Mouse (Mus musculus) kidney, embryonic 14.5 days (tissue): ENCODE results near the gene Bak1. TPM values are rescaled to one million over a fixed set of nuclear protein-coding genes. Genes with fewer than 3 reads are reported as not detected.
A peak's percentile ranks its signal among the peaks of the same experiment; 100 is the strongest.

Experiments used
- ATAC-seq: fragments of 200-750 bp; cut with Nextera tagmentation; 2 replicates; pipeline ENCODE4 v1.8.0; 2017; ENCODE audit warnings: moderate number of reproducible peaks, mild to moderate bottlenecking, moderate TSS enrichment, moderate library complexity; ENCODE audit not compliant: low FRiP score, low TSS enrichment
- H3K27ac ChIP-seq: fragments of 300-500 bp; sonication (generic); 2 replicates; pipeline ENCODE4 v1.5.1; 2014; ENCODE audit warnings: low read depth, mild to moderate bottlenecking, low read length, moderate library complexity, mixed read lengths
- H3K27me3 ChIP-seq: fragments of 300-500 bp; sonication (generic); 2 replicates; pipeline ENCODE4 v1.6.1; 2014; ENCODE audit warnings: mild to moderate bottlenecking, low read length; ENCODE audit not compliant: control insufficient read depth, insufficient read depth
- H3K36me3 ChIP-seq: fragments of 300-500 bp; sonication (generic); 2 replicates; pipeline ENCODE4 v1.6.1; 2014; ENCODE audit warnings: low read length, mixed read lengths; ENCODE audit not compliant: control insufficient read depth, insufficient read depth
- H3K4me1 ChIP-seq: fragments of 300-500 bp; sonication (generic); 2 replicates; pipeline ENCODE4 v1.6.1; 2014; ENCODE audit warnings: low read length, mixed read lengths; ENCODE audit not compliant: control insufficient read depth, insufficient read depth
- H3K4me2 ChIP-seq: fragments of 300-500 bp; sonication (generic); replicated peaks from 2 replicates; pipeline ENCODE4 v1.6.1; 2014; ENCODE audit warnings: low read depth, mild to moderate bottlenecking, low read length
- H3K4me3 ChIP-seq: fragments of 300-500 bp; sonication (generic); 2 replicates; pipeline ENCODE4 v1.5.1; 2014; ENCODE audit warnings: mild to moderate bottlenecking, low read length
- H3K9ac ChIP-seq: fragments of 300-500 bp; sonication (generic); 2 replicates; pipeline ENCODE4 v1.6.1; 2014; ENCODE audit warnings: low read depth, mild to moderate bottlenecking, low read length, moderate library complexity
- H3K9me3 ChIP-seq: fragments of 300-500 bp; sonication (generic); 2 replicates; pipeline ENCODE4 v1.6.1; 2016; ENCODE audit warnings: low read length; ENCODE audit not compliant: control insufficient read depth
- WGBS: fragments of 180-500 bp; shearing (Covaris S2); extraction: QIAGEN DNeasy Blood & Tissue Kit; methylation state at CpG from one replicate; pipeline ENCODE4 v1.1.7; 2014; 5-methylcytosine and 5-hydroxymethylcytosine counted together
- polyA plus RNA-seq: library from polyadenylated mRNA; unstranded; fragments of >200 nt; fragmentation: Nextera tagmentation; extraction: Ambion mirVana; gene quantifications from 2 replicates; pipeline ENCODE4 v1.2.1, GENCODE M21; 2014

Gene Bak1
- polyA plus RNA-seq, 1 experiment from 2014 or later = 11.1 TPM

DNA sequence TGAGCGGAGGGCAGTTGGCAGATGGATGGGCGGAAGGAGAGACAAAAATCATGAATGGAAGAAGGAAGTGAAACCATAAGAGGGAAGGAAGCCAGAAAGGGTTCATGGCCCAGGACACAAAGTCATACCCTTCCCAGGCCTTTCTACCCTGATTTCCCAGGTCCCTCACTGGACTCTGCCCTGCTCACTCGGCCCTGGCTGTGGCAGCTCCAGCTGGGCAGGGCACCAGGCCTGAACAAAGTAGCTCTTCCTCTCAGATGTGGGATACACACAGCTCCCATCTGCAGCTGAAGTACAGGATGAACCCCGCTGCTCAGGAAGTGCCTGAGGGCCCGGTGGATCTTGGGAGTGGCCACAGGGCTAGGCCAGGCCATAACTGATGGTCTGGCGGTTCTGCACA lies 14.0 kb upstream of the Bak1 start:
- Histone ChIP-seq H3K4me3 (no peak overlapping the region), H3K9ac (no peak overlapping the region), H3K4me1 (peaks cover 35% of the 10 kb centered on the region), H3K27ac (peak overlapping the region; percentile 42; the same call in 1 of the 2 replicates), H3K9me3 (no peaks in the 10 kb centered on the region), H3K36me3 (no peaks in the 10 kb centered on the region), H3K4me2 (no peak overlapping the region), H3K27me3 (no peaks in the 10 kb centered on the region)
- 63% methylated on average over 6 of the region's 6 CpGs for WGBS
- ATAC-seq = no peak

DNA sequence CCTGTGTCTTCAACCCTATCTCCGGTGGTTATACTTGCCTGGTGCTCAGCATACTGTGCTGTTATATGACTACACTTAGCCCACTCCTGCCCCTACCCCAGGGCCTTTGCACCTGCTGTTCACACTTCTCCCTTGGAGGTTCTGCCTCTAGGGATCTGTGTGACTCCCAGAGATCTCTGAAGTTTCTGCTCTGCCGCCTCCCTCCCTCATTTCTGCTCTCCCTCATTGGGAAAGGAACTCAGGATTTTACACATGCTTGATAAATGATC lies 12.9 kb upstream of the Bak1 start:
- Histone ChIP-seq H3K4me1 (peaks cover 36% of the 10 kb centered on the region), H3K27me3 (no peaks in the 10 kb centered on the region), H3K9ac (no peak overlapping the region), H3K4me2 (no peak overlapping the region), H3K9me3 (no peaks in the 10 kb centered on the region), H3K4me3 (no peak overlapping the region), H3K36me3 (no peaks in the 10 kb centered on the region), H3K27ac (no peak overlapping the region)
- WGBS = 90% methylated on average over 2 of the region's 2 CpGs
- ATAC-seq = no peak

DNA sequence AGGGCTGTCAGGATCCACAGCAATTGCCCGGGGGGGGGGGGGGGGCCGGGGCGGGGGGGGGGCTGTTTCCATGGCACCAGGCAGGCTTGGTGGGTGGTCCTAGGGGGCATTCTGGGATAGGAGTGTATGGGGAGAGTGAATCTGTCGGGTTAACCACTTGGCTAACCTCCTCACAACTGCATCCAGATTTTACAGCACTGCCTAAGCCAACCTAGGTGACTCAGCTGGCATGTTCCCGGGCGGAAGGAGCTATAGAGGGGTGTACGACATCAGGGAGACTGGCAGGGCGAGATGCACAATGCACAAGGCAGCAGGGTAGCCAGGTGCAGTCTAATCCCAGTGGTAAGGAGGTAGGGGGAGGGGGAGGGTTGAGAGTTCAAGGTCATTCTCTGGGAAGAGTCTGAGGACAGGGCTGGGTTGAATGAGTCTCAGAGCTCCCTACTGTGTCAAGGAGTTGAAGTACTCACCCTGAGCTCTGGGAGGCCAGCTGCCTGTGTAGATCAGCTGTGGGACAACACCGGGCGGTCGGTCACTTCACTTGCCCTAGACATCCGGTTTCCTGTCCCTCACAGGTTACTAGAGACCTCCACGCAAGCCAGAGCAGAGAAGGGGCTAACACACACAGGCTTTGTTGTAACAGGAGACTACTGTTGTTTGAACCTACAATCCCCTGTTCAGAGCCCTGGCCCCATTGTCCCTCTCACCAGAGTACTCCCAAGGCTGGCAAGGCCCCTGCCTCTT lies 12.4 kb upstream of the Bak1 start:
- Histone ChIP-seq H3K9ac (no peak overlapping the region), H3K9me3 (no peaks in the 10 kb centered on the region), H3K27ac (peak overlapping the region; percentile 94), H3K36me3 (no peaks in the 10 kb centered on the region), H3K4me1 (peaks cover 36% of the 10 kb centered on the region), H3K27me3 (no peaks in the 10 kb centered on the region), H3K4me2 (no peak overlapping the region), H3K4me3 (no peak overlapping the region)
- ATAC-seq = peak; percentile 8
- WGBS = 39% methylated on average over 12 of the region's 13 CpGs

DNA sequence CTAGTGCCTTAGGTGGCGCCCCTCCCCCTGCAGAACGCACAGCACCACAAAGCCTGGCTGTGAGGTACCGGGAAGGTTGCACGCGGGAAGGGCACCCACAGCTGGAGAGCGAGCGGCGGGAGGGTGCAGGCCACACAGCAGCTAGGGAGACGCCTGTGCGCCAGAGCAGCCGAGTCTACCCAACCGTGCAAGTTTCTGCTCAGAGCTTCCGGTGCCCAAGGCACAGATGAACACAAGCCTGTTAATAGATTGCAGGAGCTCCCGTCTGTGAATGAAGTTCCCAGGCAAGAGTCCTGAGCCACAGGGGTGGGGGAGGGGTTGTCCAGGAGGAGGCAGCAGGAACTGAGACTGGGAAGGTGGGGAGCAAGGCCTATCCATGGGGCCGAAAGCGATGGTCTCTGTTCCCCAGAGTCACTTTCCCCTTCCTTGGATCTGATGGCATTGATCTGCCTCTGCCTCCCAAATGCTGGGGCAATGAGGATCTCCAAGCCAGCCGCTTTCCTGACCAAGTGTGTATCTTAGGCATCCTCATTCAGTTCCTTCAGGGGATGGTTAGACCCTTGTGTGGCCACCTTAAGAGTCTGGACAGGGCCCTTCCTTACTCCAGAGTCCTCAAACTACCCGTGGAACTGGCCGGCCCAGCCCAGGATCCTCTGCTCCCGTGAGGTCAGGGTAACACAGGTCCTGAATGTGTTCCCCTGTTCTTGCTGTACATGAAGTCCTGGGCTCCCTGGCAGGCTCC lies 11.7 kb upstream of the Bak1 start:
- H3K4me3 ChIP-seq = no peak overlapping the region; the same call in 1 of the 2 replicates
- WGBS = 15% methylated on average over 20 of the region's 20 CpGs

DNA sequence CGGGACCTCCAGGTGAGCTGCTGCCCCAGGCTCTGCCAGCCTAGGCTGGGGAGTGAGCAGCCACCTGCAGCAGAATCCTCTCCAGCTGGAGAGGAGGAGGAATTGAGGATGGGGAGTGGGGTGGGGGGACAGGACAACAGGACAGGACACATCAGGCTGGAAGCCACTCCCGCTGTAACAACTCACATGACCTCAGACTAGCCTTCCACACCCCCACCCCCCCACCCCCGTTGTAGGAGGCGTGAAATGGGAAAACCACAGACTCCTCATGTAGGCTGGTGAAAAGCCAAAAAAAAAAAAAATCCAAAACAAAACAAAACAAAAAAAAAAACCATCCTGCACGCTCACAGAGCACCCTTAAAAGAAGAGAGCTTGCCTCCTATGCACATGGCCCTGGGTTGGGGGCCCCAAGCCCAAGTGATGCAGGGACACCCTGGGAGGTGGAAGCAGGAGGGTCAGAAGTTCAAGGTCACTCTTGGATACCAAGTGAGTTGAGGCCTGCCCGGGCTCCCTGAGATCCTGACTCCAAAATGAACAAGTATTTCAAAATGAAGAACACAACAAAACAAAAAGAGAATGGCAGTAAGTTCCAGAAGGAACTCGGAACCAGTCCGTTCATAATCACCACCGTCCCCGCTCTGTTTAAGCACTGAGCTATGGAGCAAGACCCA lies 10.8 kb upstream of the Bak1 start:
- ATAC-seq = no peak
- 0 out of 2 replicates have a peak overlapping the region, but pooled peaks have one; percentile 18 for H3K9ac ChIP-seq
- H3K4me3 ChIP-seq = no peak overlapping the region
- WGBS = 62% methylated on average over 10 of the region's 10 CpGs
- H3K27me3 ChIP-seq = no peaks in the 10 kb centered on the region
- no peaks in the 10 kb centered on the region for H3K36me3 ChIP-seq
- H3K4me2 ChIP-seq = no peak overlapping the region
- peak overlapping the region; percentile 94 for H3K27ac ChIP-seq
- peaks cover 39% of the 10 kb centered on the region for H3K4me1 ChIP-seq
- H3K9me3 ChIP-seq = no peaks in the 10 kb centered on the region

More for the DNA sequence above, 11.7 kb upstream of the Bak1 start:
- ATAC-seq = peak; percentile 84
- no peak overlapping the region; the same call in 1 of the 2 replicates for H3K4me2 ChIP-seq
- H3K9me3 ChIP-seq = no peaks in the 10 kb centered on the region
- H3K4me1 ChIP-seq = peaks cover 36% of the 10 kb centered on the region
- no peaks in the 10 kb centered on the region for H3K27me3 ChIP-seq
- peak overlapping the region; percentile 44; the same call in 1 of the 2 replicates for H3K9ac ChIP-seq
- peak overlapping the region; percentile 94 for H3K27ac ChIP-seq
- H3K36me3 ChIP-seq = no peaks in the 10 kb centered on the region

DNA sequence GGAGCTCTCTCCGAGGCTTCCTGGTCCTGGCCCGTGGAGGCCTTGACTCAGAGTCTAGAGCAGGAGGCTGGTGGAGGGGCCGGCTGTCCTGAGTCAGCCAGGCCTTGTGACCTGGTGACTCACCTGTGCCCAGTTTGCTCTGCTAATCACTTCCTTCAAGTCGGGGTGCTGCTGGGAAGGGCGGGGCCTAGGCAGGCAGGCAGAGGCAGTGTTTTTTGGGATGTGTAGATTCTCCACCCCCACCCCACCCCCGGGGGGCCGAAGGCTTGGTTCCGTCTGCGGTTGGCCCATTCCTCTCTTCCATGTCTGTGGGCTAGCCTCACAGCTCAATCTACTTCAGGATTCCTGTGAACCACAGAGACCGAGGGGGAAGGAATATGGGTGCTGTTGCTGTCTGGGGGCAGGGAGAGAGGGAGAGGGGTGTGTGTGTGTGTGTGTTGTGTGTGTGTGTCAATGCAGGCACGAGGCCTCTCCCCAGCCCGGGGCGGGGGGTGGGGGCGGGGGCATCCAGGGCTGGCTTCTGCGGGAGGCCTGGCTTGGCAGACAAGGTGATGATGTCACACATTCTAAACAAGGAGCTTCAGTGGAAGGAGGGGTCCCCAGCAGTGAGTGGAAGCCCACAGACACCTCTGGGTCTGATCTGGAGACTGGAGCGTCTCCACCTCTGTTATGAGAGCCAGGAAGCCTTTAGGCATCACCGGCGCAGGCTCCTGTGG lies 9.7 kb upstream of the Bak1 start:
- WGBS = 43% methylated on average over 18 of the region's 18 CpGs
- no peaks in the 10 kb centered on the region for H3K27me3 ChIP-seq
- ATAC-seq = no peak
- peak overlapping the region; percentile 94; the same call in 1 of the 2 replicates for H3K27ac ChIP-seq
- no peak overlapping the region for H3K4me3 ChIP-seq
- no peaks in the 10 kb centered on the region for H3K9me3 ChIP-seq
- 0 out of 2 replicates have a peak overlapping the region, but pooled peaks have one; percentile 18 for H3K9ac ChIP-seq
- H3K4me2 ChIP-seq = no peak overlapping the region
- H3K36me3 ChIP-seq = no peaks in the 10 kb centered on the region
- peaks cover 39% of the 10 kb centered on the region for H3K4me1 ChIP-seq

DNA sequence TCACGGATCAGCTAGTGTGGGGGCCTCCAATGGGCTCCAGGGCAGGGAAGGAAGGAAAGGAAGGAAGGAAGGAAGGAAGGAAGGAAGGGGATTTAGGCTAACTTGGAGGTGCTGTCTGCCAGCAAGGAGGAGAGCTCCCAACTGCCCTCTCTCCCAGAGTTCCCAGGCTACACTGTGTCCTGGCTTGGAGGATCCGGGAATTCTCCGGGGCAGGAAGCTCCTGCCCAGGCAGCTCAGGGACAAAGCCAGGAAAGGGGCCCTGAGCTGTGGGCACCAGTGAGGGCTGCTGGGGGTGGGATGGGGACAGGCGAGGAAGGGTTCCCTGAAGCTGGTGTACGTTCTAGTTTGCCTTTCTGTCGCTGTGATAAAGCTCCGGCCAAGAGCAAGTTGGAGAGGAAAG lies 7.7 kb upstream of the Bak1 start:
- no peak for ATAC-seq
- 70% methylated on average over 7 of the region's 7 CpGs for WGBS
- Histone ChIP-seq H3K4me2 (no peak overlapping the region), H3K27me3 (no peaks in the 10 kb centered on the region), H3K4me3 (no peak overlapping the region), H3K27ac (peak overlapping the region; percentile 59; the same call in 1 of the 2 replicates), H3K4me1 (peaks cover 38% of the 10 kb centered on the region), H3K9ac (no peak overlapping the region), H3K36me3 (no peaks in the 10 kb centered on the region), H3K9me3 (no peaks in the 10 kb centered on the region)

DNA sequence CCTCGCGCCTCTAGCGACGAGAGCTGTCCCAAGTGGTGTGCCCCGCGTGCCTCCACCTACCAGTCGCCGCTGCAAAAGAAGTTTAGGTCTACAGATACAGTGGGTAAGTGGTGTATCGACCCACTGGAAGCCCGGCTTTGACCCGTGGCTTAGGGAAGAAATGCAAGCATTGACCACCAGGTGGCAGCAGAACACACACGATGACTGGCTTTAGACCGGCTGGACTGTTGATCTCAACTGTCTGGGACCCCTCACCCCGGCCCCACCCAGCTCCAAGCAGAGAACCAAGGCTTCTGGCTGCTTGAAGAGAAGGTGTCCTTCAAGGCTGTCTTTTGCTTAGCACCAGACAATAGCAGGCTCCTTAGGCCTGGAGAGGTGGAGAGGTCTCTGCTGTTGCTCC lies 4.1 kb upstream of the Bak1 start:
- WGBS = under 1% methylated on average over 14 of the region's 14 CpGs
- Histone ChIP-seq H3K4me3 (no peak overlapping the region), H3K36me3 (no peaks in the 10 kb centered on the region)

More for the DNA sequence above, 4.1 kb upstream of the Bak1 start:
- Histone ChIP-seq H3K4me2 (0 out of 2 replicates have a peak overlapping the region, but pooled peaks have one; percentile 17), H3K9me3 (no peaks in the 10 kb centered on the region), H3K27ac (no peak overlapping the region), H3K27me3 (no peaks in the 10 kb centered on the region), H3K4me1 (peaks cover 6% of the 10 kb centered on the region), H3K9ac (peak overlapping the region; percentile 28; the same call in 1 of the 2 replicates)
- ATAC-seq = peak; percentile 48
